Mouse (Mus musculus): ENCODE results near the gene Hoxb4.

Gene Hoxb4

GRCm38 (mm10) chr11:96317608-96318367, at the start of gene Hoxb4:
TSS of gene Hoxb4 (plus strand) at chr11:96318267.
- in situ Hi-C loops (cut with MboI, MseI) = loop anchor here (10.0 kb wide), 1 partner anchor 447 kb away; no protein-coding TSS in a partner anchor

- in situ Hi-C loops (cut with MboI, MseI) = no loop called here
Observed at GRCm38 (mm10) chr11:96269869-96270268, 48.2 kb upstream of the Hoxb4 start.

- in situ Hi-C loops (cut with MboI, MseI) = no loop called here
Observed at GRCm38 (mm10) chr11:96270996-96271540, 47.0 kb upstream of the Hoxb4 start, which contains the start of gene Hoxb9. TSS of gene Hoxb9 (plus strand) at chr11:96271457.

- in situ Hi-C loops (cut with MboI, MseI) = no loop called here
Observed at GRCm38 (mm10) chr11:96271541-96272011, 46.5 kb upstream of the Hoxb4 start.

- in situ Hi-C loops (cut with MboI, MseI) = no loop called here
Observed at GRCm38 (mm10) chr11:96272024-96272921, 45.8 kb upstream of the Hoxb4 start.

GRCm38 (mm10) chr11:96274428-96274827, 43.6 kb upstream of the Hoxb4 start:
- in situ Hi-C loops (cut with MboI, MseI) = no loop called here

- in situ Hi-C loops (cut with MboI, MseI) = no loop called here
Observed at GRCm38 (mm10) chr11:96275896-96276295, 42.2 kb upstream of the Hoxb4 start.

- in situ Hi-C loops (cut with MboI, MseI) = no loop called here
Observed at GRCm38 (mm10) chr11:96277151-96278044, 40.7 kb upstream of the Hoxb4 start.

GRCm38 (mm10) chr11:96278324-96278723, 39.7 kb upstream of the Hoxb4 start:
- in situ Hi-C loops (cut with MboI, MseI) = no loop called here

- in situ Hi-C loops (cut with MboI, MseI) = no loop called here
Observed at GRCm38 (mm10) chr11:96278773-96279172, 39.3 kb upstream of the Hoxb4 start.

GRCm38 (mm10) chr11:96279421-96280233, 38.4 kb upstream of the Hoxb4 start:
- in situ Hi-C loops (cut with MboI, MseI) = no loop called here

- in situ Hi-C loops (cut with MboI, MseI) = no loop called here
Observed at GRCm38 (mm10) chr11:96280399-96281378, 37.4 kb upstream of the Hoxb4 start.

GRCm38 (mm10) chr11:96281396-96281795, 36.7 kb upstream of the Hoxb4 start:
- in situ Hi-C loops (cut with MboI, MseI) = no loop called here

- in situ Hi-C loops (cut with MboI, MseI) = no loop called here
Observed at GRCm38 (mm10) chr11:96281855-96282570, 36.1 kb upstream of the Hoxb4 start, which contains the start of gene Hoxb8. TSS of gene Hoxb8 (plus strand) at chr11:96281905.

GRCm38 (mm10) chr11:96282795-96283430, 35.2 kb upstream of the Hoxb4 start:
- in situ Hi-C loops (cut with MboI, MseI) = no loop called here

- in situ Hi-C loops (cut with MboI, MseI) = no loop called here
Observed at GRCm38 (mm10) chr11:96284041-96284749, 33.9 kb upstream of the Hoxb4 start.

Data from regulatory T cell (primary cell).